Mouse (Mus musculus): ENCODE data around the gene Gm20767. TPM values are rescaled to one million over a fixed set of nuclear protein-coding genes. Genes with fewer than 3 reads are reported as not detected.
"Not testable (repeated sequence)": the region's sequence is repeated elsewhere in the genome, so short reads cannot be mapped to it uniquely, and the experiment has no call there.

Gene Gm20767
- polyA plus RNA-seq, 1 experiment from 2014 or later: not detected

GRCm38 (mm10) chr13:120149660-120150407 lies 9.8 kb downstream of the Gm20767 start:
- WGBS: 52% methylated on average over 3 of the region's 4 CpGs
- not testable (repeated sequence) for H3K9me3 ChIP-seq (replicated peaks; ENCODE audit: control insufficient read depth, low read length); H3K9ac ChIP-seq (replicated peaks; ENCODE audit: low read length); H3K4me2 ChIP-seq (ENCODE audit: low read depth, low read length); DNase-seq (ENCODE audit: low spot score); H3K27me3 ChIP-seq (ENCODE audit: control insufficient read depth, insufficient read depth, low read length); H3K4me3 ChIP-seq (ENCODE audit: low read depth, low read length); H3K4me1 ChIP-seq (ENCODE audit: control insufficient read depth, insufficient read depth, low read length); H3K27ac ChIP-seq (replicated peaks; ENCODE audit: low read depth, low read length); H3K36me3 ChIP-seq (replicated peaks; ENCODE audit: control insufficient read depth, insufficient read depth, low read depth, low read length); ATAC-seq (replicated peaks; ENCODE audit: insufficient number of reproducible peaks, low FRiP score, low TSS enrichment, low read depth)

GRCm38 (mm10) chr13:120150589-120150988 lies 10.5 kb downstream of the Gm20767 start:
- not testable (repeated sequence) for H3K4me2 ChIP-seq (ENCODE audit: low read depth, low read length); H3K27ac ChIP-seq (replicated peaks; ENCODE audit: low read depth, low read length); H3K4me3 ChIP-seq (ENCODE audit: low read depth, low read length); H3K36me3 ChIP-seq (replicated peaks; ENCODE audit: control insufficient read depth, insufficient read depth, low read depth, low read length); H3K27me3 ChIP-seq (ENCODE audit: control insufficient read depth, insufficient read depth, low read length); H3K9me3 ChIP-seq (replicated peaks; ENCODE audit: control insufficient read depth, low read length); H3K9ac ChIP-seq (replicated peaks; ENCODE audit: low read length); DNase-seq (ENCODE audit: low spot score); ATAC-seq (replicated peaks; ENCODE audit: insufficient number of reproducible peaks, low FRiP score, low TSS enrichment, low read depth); H3K4me1 ChIP-seq (ENCODE audit: control insufficient read depth, insufficient read depth, low read length)
- 73% methylated on average over 3 of the region's 3 CpGs for WGBS

- H3K4me1 ChIP-seq (ENCODE audit: control insufficient read depth, insufficient read depth, low read length); H3K27ac ChIP-seq (replicated peaks; ENCODE audit: low read depth, low read length); ATAC-seq (replicated peaks; ENCODE audit: insufficient number of reproducible peaks, low FRiP score, low TSS enrichment, low read depth); H3K9me3 ChIP-seq (replicated peaks; ENCODE audit: control insufficient read depth, low read length); DNase-seq (ENCODE audit: low spot score); H3K4me2 ChIP-seq (ENCODE audit: low read depth, low read length); H3K27me3 ChIP-seq (ENCODE audit: control insufficient read depth, insufficient read depth, low read length); H3K4me3 ChIP-seq (ENCODE audit: low read depth, low read length); H3K9ac ChIP-seq (replicated peaks; ENCODE audit: low read length); H3K36me3 ChIP-seq (replicated peaks; ENCODE audit: control insufficient read depth, insufficient read depth, low read depth, low read length): not testable (repeated sequence)
- WGBS: 60% methylated on average over 5 of the region's 5 CpGs
Measured at GRCm38 (mm10) chr13:120168301-120168700, 28.3 kb downstream of the Gm20767 start.

GRCm38 (mm10) chr13:120172133-120172532 lies 32.1 kb downstream of the Gm20767 start, which contains the start of gene Gm21818:
Gene Gm21818 (plus strand): TSS chr13:120172433.
- H3K4me2 ChIP-seq (ENCODE audit: low read depth, low read length); ATAC-seq (replicated peaks; ENCODE audit: insufficient number of reproducible peaks, low FRiP score, low TSS enrichment, low read depth); H3K27me3 ChIP-seq (ENCODE audit: control insufficient read depth, insufficient read depth, low read length); H3K9ac ChIP-seq (replicated peaks; ENCODE audit: low read length); DNase-seq (ENCODE audit: low spot score); H3K4me1 ChIP-seq (ENCODE audit: control insufficient read depth, insufficient read depth, low read length); H3K9me3 ChIP-seq (replicated peaks; ENCODE audit: control insufficient read depth, low read length); H3K36me3 ChIP-seq (replicated peaks; ENCODE audit: control insufficient read depth, insufficient read depth, low read depth, low read length); H3K4me3 ChIP-seq (ENCODE audit: low read depth, low read length); H3K27ac ChIP-seq (replicated peaks; ENCODE audit: low read depth, low read length): not testable (repeated sequence)
- 85% methylated on average over 4 of the region's 4 CpGs for WGBS

GRCm38 (mm10) chr13:120196189-120196821 lies 56.3 kb downstream of the Gm20767 start:
- not testable (repeated sequence) for H3K36me3 ChIP-seq (replicated peaks; ENCODE audit: control insufficient read depth, insufficient read depth, low read depth, low read length); H3K4me3 ChIP-seq (ENCODE audit: low read depth, low read length); ATAC-seq (replicated peaks; ENCODE audit: insufficient number of reproducible peaks, low FRiP score, low TSS enrichment, low read depth); H3K27ac ChIP-seq (replicated peaks; ENCODE audit: low read depth, low read length); DNase-seq (ENCODE audit: low spot score); H3K4me1 ChIP-seq (ENCODE audit: control insufficient read depth, insufficient read depth, low read length); H3K4me2 ChIP-seq (ENCODE audit: low read depth, low read length); H3K9ac ChIP-seq (replicated peaks; ENCODE audit: low read length); H3K27me3 ChIP-seq (ENCODE audit: control insufficient read depth, insufficient read depth, low read length); H3K9me3 ChIP-seq (replicated peaks; ENCODE audit: control insufficient read depth, low read length)
- 88% methylated on average over 7 of the region's 8 CpGs for WGBS

Other genes with a start within 250 kb of the Gm20767 start
- not detected in 2 replicates for gene Tcstv1, start 245.5 kb upstream of the Gm20767 start, polyA plus RNA-seq (2014; fragmentation: Nextera tagmentation; extraction: Ambion mirVana)
- gene Gm21761, start 211.0 kb upstream of the Gm20767 start, polyA plus RNA-seq (2014; fragmentation: Nextera tagmentation; extraction: Ambion mirVana): not detected in 2 replicates
- gene B020031M17Rik, start 189.4 kb upstream of the Gm20767 start, polyA plus RNA-seq (2014; fragmentation: Nextera tagmentation; extraction: Ambion mirVana): not detected in 2 replicates
- not detected in 2 replicates for gene Gm36079, start 113.2 kb upstream of the Gm20767 start, polyA plus RNA-seq (2014; fragmentation: Nextera tagmentation; extraction: Ambion mirVana)
- gene Gm21188, start 88.1 kb upstream of the Gm20767 start, polyA plus RNA-seq (2014; fragmentation: Nextera tagmentation; extraction: Ambion mirVana): not detected in 2 replicates
- not detected in 2 replicates for gene Gm21818, start 32.2 kb downstream of the Gm20767 start, polyA plus RNA-seq (2014; fragmentation: Nextera tagmentation; extraction: Ambion mirVana)
- not detected in 2 replicates for gene Gm21762, start 75.7 kb downstream of the Gm20767 start, polyA plus RNA-seq (2014; fragmentation: Nextera tagmentation; extraction: Ambion mirVana)
- not detected in 2 replicates for gene Gm21731, start 98.9 kb downstream of the Gm20767 start, polyA plus RNA-seq (2014; fragmentation: Nextera tagmentation; extraction: Ambion mirVana)
- not detected in 2 replicates for gene AF067061, start 122.9 kb downstream of the Gm20767 start, polyA plus RNA-seq (2014; fragmentation: Nextera tagmentation; extraction: Ambion mirVana)
- gene BC147527, start 160.1 kb downstream of the Gm20767 start, polyA plus RNA-seq (2014; fragmentation: Nextera tagmentation; extraction: Ambion mirVana): 0.17 TPM in 1 of 2 replicates, not detected in the other
- not detected in 2 replicates for gene Tcstv3, start 176.6 kb downstream of the Gm20767 start, polyA plus RNA-seq (2014; fragmentation: Nextera tagmentation; extraction: Ambion mirVana)

Data from embryonic facial prominence, embryonic 11.5 days (tissue).